ENCODE assay signal across 8 mouse cellular contexts in the genomic region with DNA sequence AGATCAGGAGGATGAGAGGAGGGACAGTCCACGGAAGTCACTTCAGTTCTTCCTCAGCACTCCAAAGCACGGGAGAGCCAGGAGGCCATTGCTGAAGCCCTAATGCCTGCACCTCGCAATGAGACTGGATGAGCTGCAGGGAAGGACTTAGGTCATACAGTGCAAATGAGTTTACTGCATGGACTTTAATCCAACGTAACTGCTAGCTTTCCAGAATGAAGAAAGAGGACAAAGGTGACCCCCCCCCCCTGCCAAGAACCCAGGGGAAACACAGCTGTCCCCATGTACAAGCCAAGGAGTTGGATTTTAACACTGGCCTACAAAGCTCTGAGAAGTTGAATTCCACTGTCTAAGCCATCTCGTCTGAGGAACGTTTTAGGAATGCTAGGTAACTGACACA. TPM values are rescaled to one million over a fixed set of nuclear protein-coding genes. Genes with fewer than 3 reads are reported as not detected.
A peak's percentile ranks its signal among the peaks of the same experiment; 100 is the strongest.
DNase-seq lines count a peak whose midpoint lies in the region; ATAC-seq and TF ChIP-seq lines count a peak whose summit lies in the region.
"Had no signal": no experiment of that assay in that cellular context is flagged by ENCODE, and none has a peak within 500 bp of the region (broad histone marks: within the 10 kb centered on the region; RNA-seq: fewer than 3 reads in every experiment).

No protein-coding gene starts in this region.

- ATAC-seq in kidney, embryonic 15.5 days (replicated peaks; ENCODE audit: low FRiP score), result no peak
- ATAC-seq in kidney, embryonic 16.5 days (ENCODE audit: low FRiP score, low TSS enrichment), result peak; percentile 67
- ATAC-seq in liver, postnatal 0 days, result peak; percentile 83
- ATAC-seq in hindbrain, embryonic 11.5 days (ENCODE audit: low FRiP score), result no peak

- no peak overlapping the region; the same call in 1 of the 2 replicates for H3K27ac ChIP-seq in kidney, embryonic 15.5 days
- H3K27ac ChIP-seq in brown adipose tissue, adult 24 weeks (replicated peaks; ENCODE audit: low read depth, low read length), result peak overlapping the region; percentile 86
- H3K27ac ChIP-seq in kidney, embryonic 16.5 days (ENCODE audit: low read length), result 0 out of 2 replicates have a peak overlapping the region, but pooled peaks have one; percentile 0
- peak overlapping the region; percentile 69 for H3K27ac ChIP-seq in liver, postnatal 0 days (ENCODE audit: low read depth)
- H3K27ac ChIP-seq in hindbrain, embryonic 11.5 days (ENCODE audit: low read depth, low read length), result no peak overlapping the region
- H3K27ac ChIP-seq: midbrain, embryonic 12.5 days had no signal

- no peaks in the 10 kb centered on the region for H3K9me3 ChIP-seq in kidney, embryonic 15.5 days (replicated peaks)
- H3K9me3 ChIP-seq in kidney, embryonic 16.5 days (ENCODE audit: low read length), result no peaks in the 10 kb centered on the region
- H3K9me3 ChIP-seq in liver, postnatal 0 days (ENCODE audit: low read length), result no peaks in the 10 kb centered on the region
- no peaks in the 10 kb centered on the region for H3K9me3 ChIP-seq in hindbrain, embryonic 11.5 days (ENCODE audit: control insufficient read depth, low read length)
- H3K9me3 ChIP-seq: midbrain, embryonic 12.5 days had no signal

- no peak for TF ChIP-seq CTCF in liver, postnatal 0 days (IDR thresholded peaks at IDR 0.05; ENCODE audit: low read depth)

- H3K27me3 ChIP-seq in kidney, embryonic 15.5 days, result no peaks in the 10 kb centered on the region
- no peaks in the 10 kb centered on the region for H3K27me3 ChIP-seq in kidney, embryonic 16.5 days (ENCODE audit: insufficient read depth, low read length)
- H3K27me3 ChIP-seq in liver, postnatal 0 days (ENCODE audit: insufficient read depth, low read length), result no peaks in the 10 kb centered on the region
- H3K27me3 ChIP-seq in hindbrain, embryonic 11.5 days (ENCODE audit: control insufficient read depth, insufficient read depth, low read length), result no peaks in the 10 kb centered on the region
- H3K27me3 ChIP-seq: midbrain, embryonic 12.5 days had no signal

- no peak overlapping the region for H3K4me2 ChIP-seq in kidney, embryonic 15.5 days
- no peak overlapping the region for H3K4me2 ChIP-seq in kidney, embryonic 16.5 days (replicated peaks; ENCODE audit: low read depth, low read length)
- no peak overlapping the region for H3K4me2 ChIP-seq in liver, postnatal 0 days (ENCODE audit: low read depth, low read length)
- no peak overlapping the region for H3K4me2 ChIP-seq in hindbrain, embryonic 11.5 days (replicated peaks; ENCODE audit: low read depth, low read length)
- H3K4me2 ChIP-seq: midbrain, embryonic 12.5 days had no signal

- DNase-seq in kidney, adult 9 months, result peak; percentile 67
- DNase-seq in liver, postnatal 0 days, result peak; percentile 48
- DNase-seq in hindbrain, embryonic 11.5 days (ENCODE audit: low spot score), result no peak
- no peak for DNase-seq in left cerebral cortex, postnatal 10 days (ENCODE audit: extremely low spot score in 1 of 2, low spot score in 2 of 2)

- H3K36me3 ChIP-seq in kidney, embryonic 15.5 days, result peaks cover 47% of the 10 kb centered on the region
- peaks cover 25% of the 10 kb centered on the region for H3K36me3 ChIP-seq in kidney, embryonic 16.5 days (ENCODE audit: insufficient read depth, low read length)
- peaks cover 14% of the 10 kb centered on the region; the same call in 1 of the 2 replicates for H3K36me3 ChIP-seq in liver, postnatal 0 days (replicated peaks; ENCODE audit: insufficient read depth, low read length)
- no peaks in the 10 kb centered on the region for H3K36me3 ChIP-seq in hindbrain, embryonic 11.5 days (ENCODE audit: control insufficient read depth, insufficient read depth, low read length)

- no peak overlapping the region for H3K9ac ChIP-seq in kidney, embryonic 15.5 days
- no peak overlapping the region for H3K9ac ChIP-seq in kidney, embryonic 16.5 days (replicated peaks; ENCODE audit: low read length)
- H3K9ac ChIP-seq in liver, postnatal 0 days (replicated peaks), result no peak overlapping the region
- no peak overlapping the region for H3K9ac ChIP-seq in hindbrain, embryonic 11.5 days (ENCODE audit: low read depth, low read length)
- H3K9ac ChIP-seq: midbrain, embryonic 12.5 days had no signal

- intact Hi-C loops in left cerebral cortex, postnatal 10 days (cut with DNase I), result no loop called here

- peaks cover 8% of the 10 kb centered on the region for H3K4me1 ChIP-seq in kidney, embryonic 15.5 days
- peaks cover 34% of the 10 kb centered on the region for H3K4me1 ChIP-seq in brown adipose tissue, adult 24 weeks (ENCODE audit: control insufficient read depth, insufficient read depth, insufficient read length, low read length)
- H3K4me1 ChIP-seq in kidney, embryonic 16.5 days (ENCODE audit: insufficient read depth, low read length), result peaks cover 5% of the 10 kb centered on the region; the same call in 1 of the 2 replicates
- H3K4me1 ChIP-seq in liver, postnatal 0 days (ENCODE audit: insufficient read depth), result peaks cover 17% of the 10 kb centered on the region
- no peaks in the 10 kb centered on the region for H3K4me1 ChIP-seq in hindbrain, embryonic 11.5 days (replicated peaks; ENCODE audit: control insufficient read depth, insufficient read depth, low read length)
- H3K4me1 ChIP-seq: midbrain, embryonic 12.5 days had no signal

- 70% methylated on average over 6 of the region's 6 CpGs for WGBS in kidney, embryonic 15.5 days
- 70% methylated on average over 6 of the region's 6 CpGs for WGBS in kidney, embryonic 16.5 days
- WGBS in liver, postnatal 0 days (ENCODE audit: insufficient replicate concordance), result 59% methylated on average over 6 of the region's 6 CpGs
- 82% methylated on average over 6 of the region's 6 CpGs for WGBS in hindbrain, embryonic 11.5 days

- no peak overlapping the region for H3K4me3 ChIP-seq in kidney, embryonic 15.5 days (replicated peaks)
- H3K4me3 ChIP-seq in brown adipose tissue, adult 24 weeks (ENCODE audit: insufficient read depth, low read depth, low read length), result no peak overlapping the region
- no peak overlapping the region for H3K4me3 ChIP-seq in kidney, embryonic 16.5 days (ENCODE audit: low read length)
- H3K4me3 ChIP-seq in liver, postnatal 0 days (ENCODE audit: low read depth, low read length), result no peak overlapping the region
- no peak overlapping the region for H3K4me3 ChIP-seq in hindbrain, embryonic 11.5 days (ENCODE audit: low read depth, low read length)
- H3K4me3 ChIP-seq: midbrain, embryonic 12.5 days had no signal

- TF ChIP-seq EP300 in liver, postnatal 0 days (IDR thresholded peaks at IDR 0.05; ENCODE audit: low read depth), result peak; percentile 59; the same call in 1 of the 2 replicates

RNA-seq across cellular contexts. Expression of a gene that starts 16.6 kb away (rescaled TPM):
- 39.8 and 40.2 TPM in 2 replicates for polyA plus RNA-seq in kidney, embryonic 15.5 days (2015; fragmentation: Nextera tagmentation; extraction: Ambion mirVana)
- polyA plus RNA-seq in brown adipose tissue, adult 24 weeks (2012; ENCODE audit: insufficient read depth, insufficient read length, missing spikeins), result 42.9 and 53.3 TPM in 2 replicates
- 42.8 TPM in 2 replicates for polyA plus RNA-seq in kidney, embryonic 16.5 days (2015; fragmentation: Nextera tagmentation; extraction: Ambion mirVana)
- 17.3 and 20.3 TPM in 2 replicates for polyA plus RNA-seq in liver, postnatal 0 days (2015; fragmentation: Nextera tagmentation; extraction: Ambion mirVana)
- polyA plus RNA-seq in hindbrain, embryonic 11.5 days (2014; fragmentation: Nextera tagmentation; extraction: Ambion mirVana), result 52.4 and 56.1 TPM in 2 replicates
- 10 to 100 TPM; 39.6 to 43.9 TPM for total RNA-seq in left cerebral cortex, postnatal 10 days (2021)

Comparison
In these comparisons a context has a peak if more than half of its experiments do, and no peak if none do; other contexts are left out.
1. ATAC-seq: peak in kidney, embryonic 16.5 days (single experiment) and liver, postnatal 0 days (single experiment); none in kidney, embryonic 15.5 days (single experiment) and hindbrain, embryonic 11.5 days (single experiment).
2. H3K27ac ChIP-seq: peak in brown adipose tissue, adult 24 weeks (single experiment), kidney, embryonic 16.5 days (single experiment) and liver, postnatal 0 days (single experiment); none in kidney, embryonic 15.5 days (single experiment) and hindbrain, embryonic 11.5 days (single experiment).
3. DNase-seq: peak in kidney, adult 9 months (single experiment) and liver, postnatal 0 days (single experiment); none in hindbrain, embryonic 11.5 days (single experiment) and left cerebral cortex, postnatal 10 days (0 of 2).